Mouse (Mus musculus) monocyte, adult 59 days (primary cell): Measurements from ENCODE around the gene Gzmb. TPM values are rescaled to one million over a fixed set of nuclear protein-coding genes. Genes with fewer than 3 reads are reported as not detected.

Experiments used
- total RNA-seq, 2 experiments: library from RNA; stranded (reverse); gene quantifications; one replicate each; pipeline ENCODE4 v1.2.4; 2023

Gene Gzmb
- total RNA-seq, result under 1 TPM in 1 of 2 experiments, not detected in 1; 0.34 TPM

DNA sequence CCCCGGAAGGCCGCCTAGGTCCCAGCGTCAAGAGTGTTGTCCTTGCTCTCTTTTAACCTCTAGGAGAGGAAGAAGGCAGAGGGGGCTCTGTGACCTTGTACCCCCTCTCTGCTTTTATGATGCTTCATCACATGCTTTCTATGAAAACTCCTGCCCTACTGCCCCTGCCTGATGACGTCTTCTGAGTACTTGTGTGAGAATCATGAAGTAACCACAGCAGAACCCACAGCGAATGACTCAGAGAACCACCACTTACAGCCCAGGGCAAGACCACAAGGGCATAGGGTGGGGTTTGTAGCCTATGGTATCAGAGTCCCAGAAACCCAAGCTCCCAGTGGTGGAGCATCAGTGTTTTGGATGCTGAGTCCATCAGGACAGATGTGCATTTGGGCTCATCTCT lies at the start of gene Gzmb:
Gzmb (minus strand) TSS at position 108 of the 400 bp plus-strand sequence.

DNA sequence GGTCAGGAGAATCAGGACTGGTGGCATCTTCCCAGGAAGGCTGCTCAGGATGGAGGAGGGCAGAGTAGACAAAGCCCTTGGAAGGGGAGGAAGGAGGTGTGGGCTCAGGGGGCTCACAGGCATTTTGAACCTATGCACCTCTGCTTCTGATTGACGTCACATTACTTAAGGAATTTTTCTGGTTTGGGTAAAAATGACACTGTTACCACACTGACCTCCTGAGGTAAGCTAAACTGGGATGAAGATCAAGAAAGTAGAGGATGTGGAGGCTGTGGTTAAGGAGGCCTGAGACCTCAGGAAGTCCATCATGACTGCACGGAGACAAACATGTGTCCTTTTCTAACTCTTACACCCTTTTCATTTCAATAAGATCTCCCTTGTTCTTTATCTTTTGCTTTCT lies 27.5 kb downstream of the Gzmb start, which contains the start of gene Gzmc:
Gzmc (minus strand) TSS at position 101 of the 400 bp plus-strand sequence.

DNA sequence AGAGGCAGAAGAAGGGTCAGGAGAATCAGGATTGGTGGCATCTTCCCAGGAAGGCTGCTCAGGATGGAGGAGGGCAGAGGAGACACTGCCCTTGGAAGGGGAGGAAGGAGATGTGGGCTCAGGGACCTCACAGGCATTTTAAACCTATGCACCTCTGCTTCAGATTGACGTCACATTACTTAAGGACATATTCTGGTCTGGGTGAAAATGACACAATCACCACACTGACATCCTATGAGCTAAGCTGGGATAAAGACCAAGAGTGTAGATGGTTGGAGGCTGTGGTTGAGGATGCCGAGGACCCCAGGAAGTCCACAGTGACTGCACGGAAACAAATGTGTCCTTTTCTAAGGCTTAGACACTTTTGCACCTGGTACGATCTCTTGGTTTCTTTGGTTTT lies 50.7 kb downstream of the Gzmb start, which contains the start of gene Gzmf:
Gzmf (minus strand) TSS at position 101 of the 400 bp plus-strand sequence.

Other genes with a start within 250 kb of the Gzmb start
- gene Mcpt1, start 244.3 kb downstream of the Gzmb start, total RNA-seq, result not detected
- gene Mcpt9, start 231.8 kb downstream of the Gzmb start, total RNA-seq, result not detected
- under 1 TPM; 0.47 to 0.67 TPM for gene Mcpt2, start 220.2 kb downstream of the Gzmb start, total RNA-seq
- gene Mcpt4, start 199.9 kb downstream of the Gzmb start, total RNA-seq, result not detected
- 1 to 10 TPM; 3.7 to 5.8 TPM for gene Mcpt8, start 177.0 kb downstream of the Gzmb start, total RNA-seq
- gene Ctsg, start 159.7 kb downstream of the Gzmb start, total RNA-seq, result 1 to 10 TPM; 2.3 to 3.0 TPM
- gene Gzme, start 141.6 kb downstream of the Gzmb start, total RNA-seq, result not detected
- gene Gzmd, start 129.7 kb downstream of the Gzmb start, total RNA-seq, result not detected
- not detected for gene Gzmg, start 102.7 kb downstream of the Gzmb start, total RNA-seq
- gene Gzmn, start 87.7 kb downstream of the Gzmb start, total RNA-seq, result not detected
- not detected for gene Gzmf, start 50.8 kb downstream of the Gzmb start, total RNA-seq
- gene Gzmc, start 27.6 kb downstream of the Gzmb start, total RNA-seq, result not detected
- gene Atp12a, start 102.8 kb upstream of the Gzmb start, total RNA-seq, result not detected
- 1 to 10 TPM in 1 of 2 experiments, under 1 TPM in 1; 0.52 to 1.1 TPM for gene Rnf17, start 140.3 kb upstream of the Gzmb start, total RNA-seq